Mouse (Mus musculus): ENCODE results near the gene Lipk. TPM values are rescaled to one million over a fixed set of nuclear protein-coding genes. Genes with fewer than 3 reads are reported as not detected.

The Lipk gene
- polyA plus RNA-seq (2015; fragmentation: Illumina TruSeq; extraction: RNeasy Lipid Tissue Mini Kit (QIAGEN cat#74804); ENCODE audit: insufficient read depth, low read depth, low replicate concordance), result not detected

DNA sequence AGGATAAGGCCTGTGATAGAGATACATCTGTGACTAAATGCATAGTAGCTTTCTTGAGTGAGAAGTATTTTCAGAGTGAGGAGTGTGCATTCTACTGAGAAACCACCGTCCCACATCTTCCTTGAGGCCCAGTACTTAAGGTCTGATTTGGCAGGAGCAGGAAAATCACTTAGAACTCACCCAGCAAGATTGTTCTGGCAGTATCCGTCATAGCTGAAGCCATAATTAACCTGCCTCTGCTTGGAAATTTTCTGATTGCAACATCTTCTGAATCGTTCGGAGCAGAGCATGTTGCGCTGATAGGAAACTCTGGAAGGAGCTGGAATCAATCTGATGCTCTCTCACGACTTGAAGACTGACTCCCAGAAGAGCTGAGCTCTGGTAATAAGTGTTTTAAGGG, at the start of gene Lipk:
Gene Lipk (plus strand): TSS at position 289 of the 400 bp plus-strand sequence.

DNA sequence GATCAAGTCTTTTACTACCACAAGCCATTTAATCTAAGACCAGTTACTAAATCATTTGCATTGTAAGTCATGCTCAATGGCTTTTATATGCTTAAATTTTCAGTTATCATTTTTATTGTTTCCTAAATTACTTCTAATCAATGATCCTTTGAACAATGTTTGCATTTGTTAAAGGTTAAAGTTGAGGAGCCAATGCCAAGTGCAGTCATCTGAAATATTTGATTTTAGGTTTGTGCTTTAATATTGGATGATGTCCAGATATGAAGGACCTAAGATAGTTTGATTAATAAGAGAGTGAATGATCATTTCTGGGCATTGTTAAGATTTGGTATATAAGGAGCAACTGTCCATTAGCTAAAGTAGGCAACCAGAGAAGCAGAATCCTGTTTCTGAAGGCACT, 47.2 kb upstream of the Lipk start, which contains the start of gene Lipf:
Gene Lipf (plus strand): TSS at position 301 of the 400 bp plus-strand sequence.

DNA sequence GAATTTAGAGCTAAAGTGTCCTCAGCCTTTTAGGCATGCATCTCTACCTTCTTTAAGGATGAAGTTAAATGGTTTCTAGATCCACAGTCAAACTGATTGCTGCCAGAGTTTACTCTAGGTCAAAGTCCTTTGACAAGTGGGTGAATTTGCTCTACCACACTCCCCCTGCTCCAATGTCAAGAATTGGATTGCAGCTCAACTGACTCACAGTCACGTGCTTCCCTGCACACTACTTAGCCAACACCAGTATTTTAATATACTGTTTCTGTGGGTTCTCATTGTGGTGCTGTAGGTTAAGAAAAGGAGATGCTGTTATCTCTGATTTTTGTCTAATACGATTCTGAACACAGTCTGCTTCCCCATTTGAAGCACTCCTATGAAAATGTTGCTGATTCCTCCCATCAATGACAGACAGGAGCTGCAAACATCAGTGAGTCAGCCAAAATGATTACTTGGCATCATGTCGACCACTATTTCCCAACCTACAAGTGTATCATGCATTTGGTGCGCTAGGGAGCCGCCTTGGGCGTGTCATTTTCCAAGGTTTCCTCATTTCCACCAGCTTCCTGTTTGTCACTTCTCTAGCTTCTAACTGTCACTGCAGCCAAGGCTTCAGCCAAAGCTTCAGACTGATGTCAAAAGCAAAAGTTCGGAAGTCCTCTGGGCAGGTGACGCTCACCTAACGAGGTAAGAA, 58.8 kb downstream of the Lipk start, which contains the start of gene Lipn:
Gene Lipn (plus strand): TSS at position 580 of the 694 bp plus-strand sequence.

Other genes with a start within 250 kb of the Lipk start
- gene Lipo3, start 246.3 kb upstream of the Lipk start, polyA plus RNA-seq (2015; fragmentation: Illumina TruSeq; extraction: RNeasy Lipid Tissue Mini Kit (QIAGEN cat#74804); ENCODE audit: insufficient read depth, low read depth, low replicate concordance), result 3.3 TPM
- gene Lipo1, start 220.8 kb upstream of the Lipk start, polyA plus RNA-seq (2015; fragmentation: Illumina TruSeq; extraction: RNeasy Lipid Tissue Mini Kit (QIAGEN cat#74804); ENCODE audit: insufficient read depth, low read depth, low replicate concordance), result not detected
- not detected for gene Lipf, start 47.1 kb upstream of the Lipk start, polyA plus RNA-seq (2015; fragmentation: Illumina TruSeq; extraction: RNeasy Lipid Tissue Mini Kit (QIAGEN cat#74804); ENCODE audit: insufficient read depth, low read depth, low replicate concordance)
- gene Lipn, start 59.1 kb downstream of the Lipk start, polyA plus RNA-seq (2015; fragmentation: Illumina TruSeq; extraction: RNeasy Lipid Tissue Mini Kit (QIAGEN cat#74804); ENCODE audit: insufficient read depth, low read depth, low replicate concordance), result not detected
- gene Lipm, start 92.6 kb downstream of the Lipk start, polyA plus RNA-seq (2015; fragmentation: Illumina TruSeq; extraction: RNeasy Lipid Tissue Mini Kit (QIAGEN cat#74804); ENCODE audit: insufficient read depth, low read depth, low replicate concordance), result not detected
- not detected for gene Ankrd22, start 157.8 kb downstream of the Lipk start, polyA plus RNA-seq (2015; fragmentation: Illumina TruSeq; extraction: RNeasy Lipid Tissue Mini Kit (QIAGEN cat#74804); ENCODE audit: insufficient read depth, low read depth, low replicate concordance)
- gene Stambpl1, start 183.9 kb downstream of the Lipk start, polyA plus RNA-seq (2015; fragmentation: Illumina TruSeq; extraction: RNeasy Lipid Tissue Mini Kit (QIAGEN cat#74804); ENCODE audit: insufficient read depth, low read depth, low replicate concordance), result 2.7 TPM
- gene Acta2, start 247.3 kb downstream of the Lipk start, polyA plus RNA-seq (2015; fragmentation: Illumina TruSeq; extraction: RNeasy Lipid Tissue Mini Kit (QIAGEN cat#74804); ENCODE audit: insufficient read depth, low read depth, low replicate concordance), result 99.8 TPM